Mouse (Mus musculus) kidney, embryonic 15.5 days (tissue): ENCODE measurements at regions not wholly inside any gene's neighbourhood (a gene's known extent, or its start where the extent isn't known, plus 50 kb on each side); places are given as distances from the start of the nearest gene placed in this dataset.

Experiments used
- ATAC-seq: fragments of 200-750 bp; cut with Nextera tagmentation; replicated peaks from 2 replicates; pipeline ENCODE4 v1.8.0; 2017; ENCODE audit warnings: moderate TSS enrichment; ENCODE audit not compliant: low FRiP score
- H3K27ac ChIP-seq: fragments of 300-500 bp; sonication (generic); 2 replicates; pipeline ENCODE4 v1.5.1; 2015; ENCODE audit warnings: mild to moderate bottlenecking, inconsistent platforms
- H3K27me3 ChIP-seq: fragments of 300-500 bp; sonication (generic); 2 replicates; pipeline ENCODE4 v1.6.1; 2015; ENCODE audit warnings: inconsistent platforms
- H3K36me3 ChIP-seq: fragments of 300-500 bp; sonication (generic); 2 replicates; pipeline ENCODE4 v1.6.1; 2015; ENCODE audit warnings: inconsistent platforms
- H3K4me1 ChIP-seq: fragments of 300-500 bp; sonication (generic); 2 replicates; pipeline ENCODE4 v1.6.1; 2015; ENCODE audit warnings: inconsistent platforms
- H3K4me2 ChIP-seq: fragments of 300-500 bp; sonication (generic); 2 replicates; pipeline ENCODE4 v1.6.1; 2015; ENCODE audit warnings: moderate library complexity, mild to moderate bottlenecking, inconsistent platforms
- H3K4me3 ChIP-seq: fragments of 300-500 bp; sonication (generic); replicated peaks from 2 replicates; pipeline ENCODE4 v1.5.1; 2015; ENCODE audit warnings: mild to moderate bottlenecking, inconsistent platforms
- H3K9ac ChIP-seq: fragments of 300-500 bp; sonication (generic); 2 replicates; pipeline ENCODE4 v1.6.1; 2015; ENCODE audit warnings: mild to moderate bottlenecking, inconsistent platforms
- H3K9me3 ChIP-seq: fragments of 300-500 bp; sonication (generic); replicated peaks from 2 replicates; pipeline ENCODE4 v1.6.1; 2016; ENCODE audit warnings: inconsistent platforms
- WGBS: fragments of 180-500 bp; shearing (Covaris S2); methylation state at CpG from one replicate; pipeline ENCODE4 v1.1.7; 2015; ENCODE audit warnings: mixed read lengths; 5-methylcytosine and 5-hydroxymethylcytosine counted together

DNA sequence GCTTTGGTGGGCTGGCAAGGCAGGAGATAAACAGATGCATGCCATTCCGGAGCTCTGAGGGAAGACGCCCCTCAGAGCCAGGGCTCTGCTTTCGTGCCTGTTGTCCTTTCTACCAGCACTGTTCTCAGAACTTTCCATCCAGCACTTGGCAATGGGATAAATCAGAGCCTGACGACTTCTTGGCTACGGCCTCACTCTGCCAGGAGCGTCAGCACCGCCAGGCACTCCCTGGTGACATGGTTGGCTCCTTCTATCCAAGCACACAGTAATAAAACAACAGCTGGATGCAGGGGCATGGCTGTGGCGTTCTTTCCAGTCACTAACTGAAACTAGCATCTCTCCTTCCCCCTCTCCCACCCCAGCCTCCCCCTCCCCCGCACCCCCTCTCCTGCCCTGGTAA is 215.4 kb downstream of the Ly86 start:
- Histone ChIP-seq H3K4me3 (no peak overlapping the region), H3K4me1 (peaks cover 45% of the 10 kb centered on the region), H3K4me2 (0 out of 2 replicates have a peak overlapping the region, but pooled peaks have one; percentile 17), H3K27ac (no peak overlapping the region), H3K9ac (no peak overlapping the region), H3K36me3 (no peaks in the 10 kb centered on the region), H3K27me3 (no peaks in the 10 kb centered on the region), H3K9me3 (no peaks in the 10 kb centered on the region)
- WGBS: 22% methylated on average over 9 of the region's 9 CpGs
- ATAC-seq: peak; percentile 17; the same call in 1 of the 2 replicates

- peak; percentile 40; the same call in 1 of the 2 replicates for ATAC-seq
- Histone ChIP-seq H3K27ac (no peak overlapping the region), H3K4me2 (no peak overlapping the region), H3K36me3 (no peaks in the 10 kb centered on the region), H3K27me3 (no peaks in the 10 kb centered on the region), H3K9ac (no peak overlapping the region), H3K9me3 (no peaks in the 10 kb centered on the region), H3K4me3 (no peak overlapping the region), H3K4me1 (peaks cover 45% of the 10 kb centered on the region)
- WGBS: 24% methylated on average over 3 of the region's 3 CpGs
Observed at GRCm38 (mm10) chr13:37560800-37561199, 215.8 kb downstream of the Ly86 start.

DNA sequence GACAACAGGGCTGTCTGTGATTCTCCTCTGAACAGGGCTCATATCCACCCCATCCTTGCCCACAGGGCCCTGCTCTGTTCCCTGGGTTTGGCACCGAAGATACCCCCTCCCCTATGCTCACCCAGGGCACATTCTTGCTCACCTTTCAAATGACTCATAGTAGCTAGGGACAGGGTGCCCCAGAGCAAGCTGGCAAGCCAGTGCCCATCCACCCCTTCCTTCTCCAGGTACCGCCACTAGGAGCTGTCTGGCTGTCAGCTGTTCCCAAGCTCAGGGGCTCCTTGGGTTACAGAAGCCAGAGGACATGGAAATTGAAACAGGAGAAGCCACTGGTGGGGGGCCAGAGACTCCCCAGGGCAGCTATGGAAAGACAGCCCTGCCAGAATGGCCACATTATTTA is 216.4 kb downstream of the Ly86 start:
- no peaks in the 10 kb centered on the region for H3K9me3 ChIP-seq
- H3K4me3 ChIP-seq: no peak overlapping the region
- 28% methylated on average over 2 of the region's 2 CpGs for WGBS
- no peak overlapping the region for H3K9ac ChIP-seq
- H3K4me1 ChIP-seq: peaks cover 45% of the 10 kb centered on the region
- no peak overlapping the region for H3K27ac ChIP-seq
- ATAC-seq: peak; percentile 28
- H3K27me3 ChIP-seq: no peaks in the 10 kb centered on the region
- H3K4me2 ChIP-seq: no peak overlapping the region
- no peaks in the 10 kb centered on the region for H3K36me3 ChIP-seq

- Histone ChIP-seq H3K4me3 (no peak overlapping the region), H3K9me3 (no peaks in the 10 kb centered on the region), H3K27ac (peak overlapping the region; percentile 4; the same call in 1 of the 2 replicates), H3K9ac (no peak overlapping the region), H3K27me3 (no peaks in the 10 kb centered on the region), H3K4me2 (no peak overlapping the region), H3K4me1 (peaks cover 45% of the 10 kb centered on the region), H3K36me3 (no peaks in the 10 kb centered on the region)
- ATAC-seq: no peak
- 36% methylated on average over 9 of the region's 9 CpGs for WGBS
Observed at GRCm38 (mm10) chr13:37562141-37562540, 216.1 kb upstream of the Rreb1 start.

DNA sequence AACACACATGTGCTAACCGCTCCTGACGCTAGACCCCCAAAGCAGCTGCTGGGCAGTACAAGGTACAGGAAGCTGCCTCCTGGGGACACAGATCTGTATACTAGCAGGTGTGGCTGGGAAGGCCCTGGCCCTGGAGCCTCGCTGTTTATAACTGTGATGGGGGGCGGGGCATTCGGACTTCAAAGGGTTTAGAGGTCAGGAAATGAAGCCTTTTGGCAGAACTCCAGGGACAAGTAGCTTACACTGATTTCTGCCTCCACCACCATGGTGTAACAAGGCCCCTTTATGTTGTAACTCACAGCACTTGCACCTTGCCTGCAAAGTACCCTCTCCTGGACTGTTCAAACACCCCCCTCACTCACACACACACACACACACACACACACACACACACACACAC is 215.5 kb upstream of the Rreb1 start:
- H3K4me2 ChIP-seq: no peak overlapping the region
- H3K27me3 ChIP-seq: no peaks in the 10 kb centered on the region
- H3K4me1 ChIP-seq: peaks cover 45% of the 10 kb centered on the region
- ATAC-seq: peak; percentile 58
- no peak overlapping the region for H3K4me3 ChIP-seq
- H3K9ac ChIP-seq: no peak overlapping the region
- WGBS: 13% methylated on average over 5 of the region's 5 CpGs
- 0 out of 2 replicates have a peak overlapping the region, but pooled peaks have one; percentile 4 for H3K27ac ChIP-seq
- no peaks in the 10 kb centered on the region for H3K36me3 ChIP-seq
- no peaks in the 10 kb centered on the region for H3K9me3 ChIP-seq

DNA sequence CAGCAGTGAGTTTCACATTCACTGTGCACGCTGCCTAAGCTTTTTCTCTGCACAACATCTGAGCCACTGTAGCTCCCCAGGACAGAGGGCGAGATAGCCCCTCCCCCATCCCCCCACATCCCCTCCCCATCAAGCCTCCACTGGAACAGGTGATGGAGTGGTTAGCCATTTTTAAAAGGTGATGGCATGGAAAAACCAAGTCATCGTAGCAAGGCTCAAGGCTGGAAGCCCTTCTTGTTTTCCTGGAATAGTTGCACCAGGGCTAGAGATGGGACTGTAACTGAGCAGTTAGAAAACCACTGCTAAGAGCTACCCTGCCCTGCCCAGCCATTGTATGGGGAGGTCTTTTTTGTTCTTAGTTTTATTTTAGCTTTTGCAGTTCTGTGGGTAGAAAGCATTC is 209.1 kb upstream of the Rreb1 start:
- Histone ChIP-seq H3K4me1 (no peaks in the 10 kb centered on the region), H3K36me3 (no peaks in the 10 kb centered on the region), H3K4me3 (no peak overlapping the region), H3K4me2 (no peak overlapping the region), H3K27ac (no peak overlapping the region), H3K9ac (no peak overlapping the region), H3K9me3 (no peaks in the 10 kb centered on the region), H3K27me3 (no peaks in the 10 kb centered on the region)
- 84% methylated on average over 3 of the region's 3 CpGs for WGBS
- no peak for ATAC-seq

DNA sequence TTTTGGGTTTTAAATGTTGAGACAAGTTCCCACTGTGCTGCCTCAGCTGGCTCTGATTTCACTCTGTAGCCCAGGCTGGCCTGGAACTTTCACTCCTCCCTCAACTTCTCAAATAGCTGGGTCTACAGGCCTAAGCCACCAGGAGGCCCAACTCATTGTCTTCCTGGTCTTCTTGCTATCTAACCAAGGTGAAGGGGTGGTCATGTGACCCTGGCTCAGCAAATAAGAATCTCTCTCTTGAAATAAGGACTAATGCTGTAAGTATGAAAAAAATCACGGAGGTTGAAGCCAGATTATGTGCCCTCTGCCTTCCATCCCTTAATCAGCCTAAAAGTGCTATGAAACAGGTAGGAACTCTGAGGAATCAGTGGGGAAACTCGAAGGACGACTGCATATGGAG is 208.7 kb upstream of the Rreb1 start:
- H3K36me3 ChIP-seq: no peaks in the 10 kb centered on the region
- no peaks in the 10 kb centered on the region for H3K27me3 ChIP-seq
- no peak overlapping the region for H3K4me2 ChIP-seq
- no peak overlapping the region for H3K27ac ChIP-seq
- no peak overlapping the region for H3K4me3 ChIP-seq
- H3K4me1 ChIP-seq: no peaks in the 10 kb centered on the region
- no peak overlapping the region for H3K9ac ChIP-seq
- WGBS: 83% methylated on average over 3 of the region's 3 CpGs
- no peak for ATAC-seq
- no peaks in the 10 kb centered on the region for H3K9me3 ChIP-seq

- ATAC-seq: no peak
- Histone ChIP-seq H3K4me2 (no peak overlapping the region), H3K9ac (no peak overlapping the region), H3K4me1 (peaks cover 3% of the 10 kb centered on the region; the same call in 1 of the 2 replicates), H3K9me3 (no peaks in the 10 kb centered on the region), H3K4me3 (no peak overlapping the region), H3K27ac (no peak overlapping the region), H3K27me3 (no peaks in the 10 kb centered on the region), H3K36me3 (no peaks in the 10 kb centered on the region)
- 64% methylated on average over 3 of the region's 3 CpGs for WGBS
Observed at GRCm38 (mm10) chr13:37572983-37573382, 205.2 kb upstream of the Rreb1 start.

- Histone ChIP-seq H3K4me2 (no peak overlapping the region), H3K27ac (no peak overlapping the region), H3K4me3 (no peak overlapping the region), H3K27me3 (no peaks in the 10 kb centered on the region), H3K9ac (no peak overlapping the region), H3K4me1 (peaks cover 7% of the 10 kb centered on the region; the same call in 1 of the 2 replicates), H3K36me3 (no peaks in the 10 kb centered on the region), H3K9me3 (no peaks in the 10 kb centered on the region)
- no peak for ATAC-seq
- 87% methylated on average over 10 of the region's 10 CpGs for WGBS
Observed at GRCm38 (mm10) chr13:37579231-37579630, 199.0 kb upstream of the Rreb1 start.

DNA sequence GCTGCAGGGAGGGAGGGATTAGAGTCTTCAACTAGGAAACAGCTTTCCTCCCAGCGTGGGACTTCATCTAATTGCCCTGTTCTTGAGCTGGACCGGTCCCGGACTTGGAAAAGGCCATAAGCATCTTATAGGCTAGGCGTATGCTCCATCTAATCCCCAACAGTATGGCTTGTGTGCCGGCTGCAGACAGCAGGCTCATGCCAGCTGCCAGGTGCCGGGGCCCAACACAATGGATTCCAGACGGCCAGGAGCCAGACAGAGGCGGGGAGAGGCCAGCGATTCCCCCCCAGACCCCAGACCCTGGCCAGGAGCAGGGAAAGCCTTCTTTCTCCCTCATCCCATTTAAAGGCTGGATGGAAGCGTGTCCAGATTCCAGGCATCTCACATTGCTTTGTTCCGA is 198.4 kb upstream of the Rreb1 start:
- no peak overlapping the region for H3K4me3 ChIP-seq
- no peak for ATAC-seq
- H3K27ac ChIP-seq: no peak overlapping the region
- no peaks in the 10 kb centered on the region for H3K36me3 ChIP-seq
- no peaks in the 10 kb centered on the region for H3K9me3 ChIP-seq
- WGBS: 50% methylated on average over 11 of the region's 11 CpGs
- peaks cover 7% of the 10 kb centered on the region; the same call in 1 of the 2 replicates for H3K4me1 ChIP-seq
- H3K4me2 ChIP-seq: no peak overlapping the region
- no peak overlapping the region for H3K9ac ChIP-seq
- no peaks in the 10 kb centered on the region for H3K27me3 ChIP-seq

DNA sequence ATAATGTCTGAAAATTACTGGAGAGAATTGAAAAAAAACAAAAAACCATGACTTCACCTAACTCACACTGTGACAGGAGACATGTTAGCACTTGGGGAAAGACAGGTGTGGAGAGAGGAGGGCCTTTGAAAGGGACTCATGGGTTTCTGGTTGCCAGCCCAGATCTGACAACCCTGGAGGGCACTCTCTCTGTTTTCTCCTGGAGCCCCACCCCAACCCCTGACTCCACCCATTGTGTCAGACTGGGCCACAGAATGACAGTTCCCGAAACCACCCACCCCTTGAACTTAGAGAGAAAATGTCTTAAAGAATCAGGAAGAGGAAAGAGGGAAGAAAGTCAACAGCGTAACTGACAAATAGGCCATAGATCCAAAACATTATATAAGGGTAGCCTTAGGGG is 197.4 kb upstream of the Rreb1 start:
- Histone ChIP-seq H3K9me3 (no peaks in the 10 kb centered on the region), H3K36me3 (no peaks in the 10 kb centered on the region), H3K27ac (no peak overlapping the region), H3K4me2 (no peak overlapping the region), H3K27me3 (no peaks in the 10 kb centered on the region), H3K4me3 (no peak overlapping the region), H3K9ac (no peak overlapping the region), H3K4me1 (peaks cover 7% of the 10 kb centered on the region; the same call in 1 of the 2 replicates)
- 81% methylated on average over 2 of the region's 2 CpGs for WGBS
- no peak for ATAC-seq

GRCm38 (mm10) chr13:37581374-37581773 is 196.8 kb upstream of the Rreb1 start:
- H3K27me3 ChIP-seq: no peaks in the 10 kb centered on the region
- H3K9me3 ChIP-seq: no peaks in the 10 kb centered on the region
- H3K9ac ChIP-seq: no peak overlapping the region
- ATAC-seq: no peak
- no peak overlapping the region for H3K4me2 ChIP-seq
- WGBS: 73% methylated on average over 6 of the region's 6 CpGs
- no peaks in the 10 kb centered on the region for H3K36me3 ChIP-seq
- H3K27ac ChIP-seq: no peak overlapping the region
- no peak overlapping the region for H3K4me3 ChIP-seq
- H3K4me1 ChIP-seq: peaks cover 7% of the 10 kb centered on the region; the same call in 1 of the 2 replicates

DNA sequence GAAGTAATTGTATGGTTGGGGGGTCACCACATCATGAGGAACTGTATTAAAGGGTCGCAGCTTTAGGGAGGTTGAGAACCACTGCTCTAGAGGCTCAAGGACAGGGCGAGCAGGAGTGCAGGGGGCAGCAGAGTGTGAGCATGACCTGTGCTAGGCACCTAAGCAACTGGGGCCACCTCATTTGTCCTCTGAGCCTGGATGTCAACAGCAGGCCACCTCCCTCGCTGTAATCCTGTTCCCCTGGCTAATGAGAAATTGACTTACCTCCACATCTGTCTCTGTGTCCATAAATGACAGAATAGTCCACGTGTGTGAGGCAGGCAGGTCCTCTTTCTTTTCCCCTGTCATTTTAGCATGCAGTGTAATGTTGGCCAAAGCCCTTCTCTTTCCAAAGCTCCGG is 192.7 kb upstream of the Rreb1 start:
- no peaks in the 10 kb centered on the region for H3K9me3 ChIP-seq
- no peak overlapping the region for H3K9ac ChIP-seq
- H3K27me3 ChIP-seq: no peaks in the 10 kb centered on the region
- no peak overlapping the region for H3K27ac ChIP-seq
- no peak overlapping the region for H3K4me2 ChIP-seq
- H3K36me3 ChIP-seq: no peaks in the 10 kb centered on the region
- no peak overlapping the region for H3K4me3 ChIP-seq
- no peaks in the 10 kb centered on the region for H3K4me1 ChIP-seq
- 76% methylated on average over 5 of the region's 5 CpGs for WGBS
- ATAC-seq: no peak
